Mouse (Mus musculus) lung, adult 2 months (tissue): ENCODE measurements around the gene Kif3a. TPM values are rescaled to one million over a fixed set of nuclear protein-coding genes. Genes with fewer than 3 reads are reported as not detected.

Source experiments
- DNase-seq: peaks from one replicate; pipeline ENCODE4 v3.0.0; 2022
- H3K4me1 ChIP-seq: fragments of 200-500 bp; 2 replicates; pipeline ENCODE4 v1.6.1; 2011; ENCODE audit warnings: low read length; ENCODE audit not compliant: control insufficient read depth, insufficient read depth
- H3K4me3 ChIP-seq: fragments of 200-500 bp; replicated peaks from 2 replicates; pipeline ENCODE3; 2011; ENCODE audit warnings: low read depth, mild to moderate bottlenecking, control low read depth, low read length; ENCODE audit errors: extremely low read depth
- CTCF ChIP-seq: fragments of 200-500 bp; IDR thresholded peaks from 2 replicates; pipeline ENCODE4 v1.5.1; 2011; ENCODE audit warnings: mild to moderate bottlenecking, low read length, control low read depth; ENCODE audit not compliant: insufficient read depth
- POLR2A ChIP-seq: fragments of 200-500 bp; IDR thresholded peaks from 2 replicates; pipeline ENCODE4 v1.6.1; 2011; ENCODE audit warnings: low read depth, mild to moderate bottlenecking, control low read depth, low read length, borderline replicate concordance; ENCODE audit errors: extremely low read depth
- WGBS: fragments of 180-500 bp; shearing (Covaris S2); methylation state at CpG from one replicate; pipeline ENCODE4 v1.1.7; 2018; 5-methylcytosine and 5-hydroxymethylcytosine counted together
- polyA plus RNA-seq: library from polyadenylated mRNA; depleted of rRNA; stranded (reverse); fragments of >200 nt; gene quantifications from 2 replicates; pipeline ENCODE4 v1.2.3, GENCODE M21; 2012

The Kif3a gene
- polyA plus RNA-seq, 1 experiment: 8.5 TPM

DNA sequence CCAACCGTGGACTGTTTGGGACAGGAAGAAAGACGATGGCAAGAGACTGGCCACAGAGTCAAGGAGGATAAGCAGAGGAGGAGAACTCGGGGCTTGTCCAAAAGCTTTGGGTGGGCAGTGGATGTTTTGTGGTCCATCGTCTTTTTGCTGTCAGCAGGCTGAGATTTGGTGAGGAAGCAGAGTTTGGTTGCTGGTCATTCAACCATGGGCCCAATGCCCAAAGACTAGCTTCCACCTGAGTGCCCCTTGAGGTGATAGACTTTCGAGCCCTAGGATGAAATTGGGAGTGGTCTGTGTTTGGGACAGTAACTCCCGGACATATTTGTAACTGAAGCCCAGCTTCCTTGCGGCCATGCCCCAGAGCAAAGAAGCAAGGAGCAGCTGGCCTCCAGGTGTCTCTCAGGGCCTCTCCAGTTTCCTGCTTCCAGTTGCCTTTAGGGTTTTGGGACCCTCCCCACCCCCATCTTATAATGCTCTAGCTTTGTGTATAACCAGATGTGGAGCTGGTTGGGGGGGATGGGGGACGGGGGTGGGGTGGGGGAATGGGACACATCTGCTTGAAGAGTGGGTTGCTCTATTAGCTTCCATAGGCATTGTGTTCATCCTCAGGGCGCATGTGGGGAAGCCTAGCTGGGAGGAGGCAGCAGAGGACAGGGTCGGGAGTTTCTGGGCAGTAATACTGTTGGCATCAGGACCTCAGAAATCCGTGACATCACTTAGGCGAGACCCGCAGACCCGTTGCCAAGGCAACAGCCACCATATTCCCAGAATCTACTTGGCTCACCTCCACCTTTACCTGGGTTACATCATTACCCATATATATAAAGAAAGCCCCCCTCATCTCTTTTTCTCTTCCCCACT is 43.4 kb upstream of the Kif3a start:
- TF ChIP-seq CTCF (no peak), POLR2A (no peak)
- WGBS: 83% methylated on average over 14 of the region's 14 CpGs
- DNase-seq: no peak
- Histone ChIP-seq H3K4me3 (no peak overlapping the region), H3K4me1 (peaks cover 14% of the 10 kb centered on the region)

DNA sequence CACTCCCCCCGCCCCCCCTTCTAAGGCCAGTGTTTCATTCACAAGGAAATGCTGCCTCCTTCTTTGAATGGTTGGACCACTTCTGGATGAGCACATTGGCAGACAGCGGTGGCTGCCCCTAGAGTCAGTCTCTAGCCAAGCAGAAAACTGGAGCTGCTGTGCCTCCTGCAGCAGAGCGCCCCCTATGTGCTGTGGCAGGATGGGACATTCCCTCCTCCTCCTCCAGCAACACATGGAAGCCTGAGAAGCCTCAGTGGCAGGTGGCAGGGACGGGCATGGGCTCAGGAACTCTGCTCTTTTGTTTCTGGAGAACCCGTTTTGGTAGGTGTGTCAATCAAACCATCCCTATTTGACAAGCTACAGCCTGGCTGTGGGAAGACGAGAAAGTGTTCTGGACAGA is 42.3 kb upstream of the Kif3a start:
- peaks cover 14% of the 10 kb centered on the region for H3K4me1 ChIP-seq
- 59% methylated on average over 6 of the region's 6 CpGs for WGBS
- TF ChIP-seq CTCF (peak; percentile 64), POLR2A (no peak)
- DNase-seq: no peak
- no peak overlapping the region for H3K4me3 ChIP-seq

DNA sequence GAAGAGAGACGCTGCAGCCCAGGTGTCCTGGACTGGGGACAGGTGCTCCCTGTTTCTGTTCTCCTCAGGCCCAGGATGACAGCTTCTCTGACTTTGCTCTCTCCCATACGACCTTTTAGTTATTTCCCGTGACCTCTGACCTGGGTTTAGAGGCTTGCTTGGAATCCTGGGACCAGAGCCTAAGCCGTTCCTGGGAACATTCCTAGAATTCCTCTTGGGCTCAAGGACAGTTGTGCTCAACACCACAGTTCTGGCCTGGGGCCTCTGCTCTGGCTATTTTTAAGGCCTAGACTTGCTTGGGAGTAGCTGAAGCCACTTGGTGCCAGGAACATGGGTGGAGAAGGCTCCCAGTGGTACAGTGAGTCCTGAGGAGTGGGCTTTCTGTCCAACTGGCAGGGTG is 41.7 kb upstream of the Kif3a start:
- TF ChIP-seq CTCF (no peak), POLR2A (no peak)
- WGBS: 63% methylated on average over 4 of the region's 4 CpGs
- Histone ChIP-seq H3K4me3 (no peak overlapping the region), H3K4me1 (peaks cover 12% of the 10 kb centered on the region)
- DNase-seq: no peak

GRCm38 (mm10) chr11:53528397-53529252 is 38.6 kb upstream of the Kif3a start:
- no peak for DNase-seq
- Histone ChIP-seq H3K4me1 (peaks cover 8% of the 10 kb centered on the region), H3K4me3 (no peak overlapping the region)
- 67% methylated on average over 9 of the region's 9 CpGs for WGBS
- TF ChIP-seq CTCF (no peak), POLR2A (no peak)

- TF ChIP-seq POLR2A (no peak), CTCF (no peak)
- DNase-seq: peak; percentile 34
- 21% methylated on average over 6 of the region's 6 CpGs for WGBS
- Histone ChIP-seq H3K4me1 (peaks cover 8% of the 10 kb centered on the region), H3K4me3 (no peak overlapping the region)
These were observed 38.0 kb upstream of the Kif3a start for GRCm38 (mm10) chr11:53529253-53529557.

DNA sequence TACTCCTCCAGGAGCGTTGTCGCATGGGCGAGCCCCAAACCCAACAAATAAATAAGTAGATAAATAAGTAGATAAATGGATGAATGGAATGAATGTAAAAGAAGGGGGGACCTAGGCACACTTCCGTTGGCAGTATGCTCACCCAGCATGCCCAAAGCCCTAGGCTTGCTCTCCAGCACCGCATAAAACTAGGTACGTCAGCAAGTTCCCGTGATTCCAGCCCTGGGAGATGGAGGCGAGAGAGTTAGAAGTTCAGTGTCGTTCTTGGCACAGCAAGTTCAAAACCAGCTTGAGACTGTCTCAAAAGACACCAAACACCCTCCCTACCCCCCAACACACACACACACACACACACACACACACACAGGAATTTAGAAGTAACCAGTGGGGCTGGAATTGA is 37.2 kb upstream of the Kif3a start:
- no peak overlapping the region for H3K4me3 ChIP-seq
- TF ChIP-seq POLR2A (no peak), CTCF (no peak)
- H3K4me1 ChIP-seq: peaks cover 6% of the 10 kb centered on the region
- 86% methylated on average over 9 of the region's 9 CpGs for WGBS
- DNase-seq: no peak

DNA sequence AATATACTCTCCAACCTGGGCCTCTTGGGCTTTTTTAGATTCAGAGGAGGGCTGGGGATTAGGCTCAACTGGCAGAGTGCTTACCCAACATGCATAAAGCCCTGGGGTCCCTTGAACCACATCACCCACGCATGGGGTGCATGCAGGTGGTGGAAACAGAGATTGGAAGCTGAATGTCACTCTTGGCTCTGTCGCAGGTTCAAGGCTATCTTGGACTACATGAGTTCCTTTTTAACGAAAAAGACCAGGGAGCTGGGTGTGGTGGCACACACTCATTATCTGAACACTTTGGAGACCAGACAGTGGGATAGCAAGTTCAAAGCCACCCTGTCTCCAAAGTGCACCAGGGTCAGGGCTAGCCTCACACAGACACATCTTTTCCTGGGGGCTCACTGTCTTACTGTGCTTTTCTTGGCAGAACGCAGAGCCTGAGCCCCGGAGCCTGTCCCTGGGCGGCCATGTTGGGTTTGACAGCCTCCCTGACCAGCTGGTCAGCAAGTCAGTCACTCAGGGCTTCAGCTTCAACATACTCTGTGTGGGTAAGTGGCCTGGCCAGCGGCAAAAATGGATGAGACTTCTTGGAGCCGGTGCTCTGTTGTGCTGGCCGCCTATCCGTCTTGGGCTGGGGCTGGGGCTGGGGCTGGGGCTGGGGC is 35.5 kb upstream of the Kif3a start:
- Histone ChIP-seq H3K4me1 (peaks cover 4% of the 10 kb centered on the region), H3K4me3 (no peak overlapping the region)
- no peak for DNase-seq
- TF ChIP-seq POLR2A (no peak), CTCF (no peak)
- WGBS: 90% methylated on average over 10 of the region's 10 CpGs

DNA sequence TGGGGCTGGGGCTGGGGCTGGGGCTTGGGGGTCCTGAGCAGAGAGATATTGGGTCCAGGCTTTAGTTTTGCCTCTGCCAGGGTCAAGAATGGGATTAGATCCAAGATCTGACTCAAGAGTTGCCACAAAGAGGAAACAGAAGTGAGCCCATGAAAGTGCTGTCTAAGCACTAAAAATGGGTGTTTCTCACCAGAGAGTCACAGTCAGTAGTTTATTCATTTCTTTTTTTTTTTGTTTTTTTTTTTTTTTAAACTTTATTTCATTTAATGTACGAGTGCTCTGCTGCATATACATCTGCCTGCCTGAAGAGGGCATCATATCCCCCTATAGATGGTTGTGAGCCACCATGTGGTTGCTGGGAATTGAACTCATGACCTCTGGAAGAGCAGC is 35.0 kb upstream of the Kif3a start:
- Histone ChIP-seq H3K4me3 (no peak overlapping the region), H3K4me1 (peaks cover 4% of the 10 kb centered on the region)
- TF ChIP-seq CTCF (no peak), POLR2A (no peak)
- DNase-seq: no peak
- 94% methylated on average over 1 of the region's 1 CpGs for WGBS

GRCm38 (mm10) chr11:53539002-53539491 is 28.1 kb upstream of the Kif3a start:
- WGBS: 74% methylated on average over 15 of the region's 15 CpGs
- Histone ChIP-seq H3K4me1 (no peaks in the 10 kb centered on the region), H3K4me3 (no peak overlapping the region)
- TF ChIP-seq POLR2A (no peak), CTCF (no peak)
- no peak for DNase-seq

DNA sequence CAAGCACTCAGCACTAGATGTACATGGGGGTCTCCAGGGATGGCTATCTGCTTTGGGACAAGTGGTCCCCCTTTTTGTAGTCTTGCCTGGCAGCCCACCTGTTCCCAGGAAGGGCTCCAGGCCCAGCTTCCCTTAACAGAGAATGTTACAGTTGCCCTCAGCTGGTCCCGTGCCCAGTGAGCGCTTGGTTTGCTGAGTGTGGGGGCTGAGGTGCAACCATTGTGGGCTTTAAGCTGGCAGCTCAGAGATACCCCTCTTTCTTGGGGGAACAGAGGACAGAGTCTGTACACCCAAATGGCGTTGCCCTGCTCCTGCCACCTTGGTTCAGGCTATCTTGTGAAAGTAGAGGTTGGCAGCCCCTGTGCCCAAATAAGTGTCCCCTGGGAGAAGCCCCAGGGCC is 26.8 kb upstream of the Kif3a start:
- TF ChIP-seq POLR2A (no peak), CTCF (no peak)
- Histone ChIP-seq H3K4me1 (no peaks in the 10 kb centered on the region), H3K4me3 (no peak overlapping the region)
- whole genome bisulfite sequencing: 94% methylated on average over 3 of the region's 3 CpGs
- DNase-seq: no peak
